Mouse (Mus musculus) olfactory bulb, adult 2 months (tissue): ENCODE results near the gene Stxbp6.

Experiments
- CTCF ChIP-seq: fragments of 200-500 bp; IDR thresholded peaks from 2 replicates; pipeline ENCODE4 v1.5.1; 2012; ENCODE audit warnings: low read depth, mild to moderate bottlenecking, low read length, moderate library complexity; ENCODE audit not compliant: insufficient read depth
- POLR2A ChIP-seq: fragments of 200-500 bp; IDR thresholded peaks from 2 replicates; pipeline ENCODE4 v1.6.1; 2012; ENCODE audit warnings: mild to moderate bottlenecking, low read depth, low read length, moderate library complexity; ENCODE audit not compliant: insufficient read depth

GRCm38 (mm10) chr12:45006049-45006448 is 68.5 kb downstream of the Stxbp6 start:
- TF ChIP-seq CTCF: no peak
- no peak for TF ChIP-seq POLR2A
